Mouse (Mus musculus) neural tube, embryonic 11.5 days (tissue): Measurements from ENCODE around the gene Gm28048. TPM values are rescaled to one million over a fixed set of nuclear protein-coding genes. Genes with fewer than 3 reads are reported as not detected.

ENCODE experiments used
- ATAC-seq: fragments of 200-750 bp; cut with Nextera tagmentation; 2 replicates; pipeline ENCODE4 v1.8.0; 2017; ENCODE audit warnings: moderate number of reproducible peaks, mild to moderate bottlenecking, moderate TSS enrichment, moderate library complexity; ENCODE audit not compliant: insufficient read depth, low FRiP score, low TSS enrichment
- DNase-seq: peaks from one replicate; pipeline ENCODE4 v3.0.0-alpha.2; 2015; ENCODE audit warnings: low spot score
- H3K27ac ChIP-seq: fragments of 300-500 bp; sonication (generic); 2 replicates; pipeline ENCODE4 v1.5.1; 2014; ENCODE audit warnings: low read depth, mild to moderate bottlenecking, low read length
- H3K27me3 ChIP-seq: fragments of 300-500 bp; sonication (generic); 2 replicates; pipeline ENCODE4 v1.6.1; 2014; ENCODE audit warnings: mild to moderate bottlenecking, low read length, mixed read lengths; ENCODE audit not compliant: control insufficient read depth, insufficient read depth
- H3K36me3 ChIP-seq: fragments of 300-500 bp; sonication (generic); 2 replicates; pipeline ENCODE4 v1.6.1; 2014; ENCODE audit warnings: mild to moderate bottlenecking, low read length, moderate library complexity, mixed read lengths; ENCODE audit not compliant: control insufficient read depth, insufficient read depth
- H3K4me1 ChIP-seq: fragments of 300-500 bp; sonication (generic); 2 replicates; pipeline ENCODE4 v1.6.1; 2014; ENCODE audit warnings: low read length, mixed read lengths; ENCODE audit not compliant: control insufficient read depth, insufficient read depth
- H3K4me2 ChIP-seq: fragments of 300-500 bp; sonication (generic); 2 replicates; pipeline ENCODE4 v1.6.1; 2014; ENCODE audit warnings: low read depth, mild to moderate bottlenecking, moderate library complexity
- H3K4me3 ChIP-seq: fragments of 300-500 bp; sonication (generic); 2 replicates; pipeline ENCODE4 v1.5.1; 2014; ENCODE audit warnings: low read depth, low read length
- H3K9ac ChIP-seq: fragments of 300-500 bp; sonication (generic); 2 replicates; pipeline ENCODE4 v1.6.1; 2014; ENCODE audit warnings: mild to moderate bottlenecking, low read length
- H3K9me3 ChIP-seq: fragments of 300-500 bp; sonication (generic); 2 replicates; pipeline ENCODE4 v1.6.1; 2016; ENCODE audit warnings: low read length; ENCODE audit not compliant: control insufficient read depth
- WGBS: fragments of 180-500 bp; shearing (Covaris S2); extraction: QIAGEN DNeasy Blood & Tissue Kit; methylation state at CpG from one replicate; pipeline ENCODE4 v1.1.7; 2014; 5-methylcytosine and 5-hydroxymethylcytosine counted together
- polyA plus RNA-seq: library from polyadenylated mRNA; unstranded; fragments of >200 nt; fragmentation: Nextera tagmentation; extraction: Ambion mirVana; gene quantifications from 2 replicates; pipeline ENCODE4 v1.2.1, GENCODE M21; 2014

Gm28048 gene
- polyA plus RNA-seq, 1 experiment from 2014 or later: 5.9 TPM

DNA sequence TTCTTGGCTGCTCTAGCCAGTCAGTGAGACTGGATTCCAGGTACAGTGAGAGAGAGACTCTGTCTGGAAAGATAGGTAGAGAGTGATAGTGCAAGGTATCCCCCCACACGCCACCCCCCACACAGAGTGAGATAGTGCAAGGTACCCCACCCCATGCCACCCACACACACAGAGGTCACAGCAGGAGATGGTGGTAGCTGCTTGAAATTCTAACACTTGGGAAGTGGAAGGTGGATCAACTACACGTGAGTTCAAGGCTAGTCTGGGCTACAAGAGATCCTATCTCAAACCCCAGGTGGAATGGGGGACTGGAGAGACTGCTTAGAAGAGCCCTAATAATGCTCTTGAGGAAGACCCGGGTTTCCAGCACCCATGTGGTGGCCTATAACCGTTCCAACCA is 849 bp downstream of the Gm28048 start:
- no peaks in the 10 kb centered on the region for H3K9me3 ChIP-seq
- WGBS: 44% methylated on average over 4 of the region's 4 CpGs
- no peak overlapping the region; the same call in 1 of the 2 replicates for H3K9ac ChIP-seq
- H3K27me3 ChIP-seq: no peaks in the 10 kb centered on the region
- H3K4me1 ChIP-seq: peaks cover 6% of the 10 kb centered on the region
- H3K27ac ChIP-seq: no peak overlapping the region
- no peaks in the 10 kb centered on the region for H3K36me3 ChIP-seq
- peak overlapping the region; percentile 88 for H3K4me2 ChIP-seq
- ATAC-seq: no peak
- peak overlapping the region; percentile 67 for H3K4me3 ChIP-seq
- no peak for DNase-seq

DNA sequence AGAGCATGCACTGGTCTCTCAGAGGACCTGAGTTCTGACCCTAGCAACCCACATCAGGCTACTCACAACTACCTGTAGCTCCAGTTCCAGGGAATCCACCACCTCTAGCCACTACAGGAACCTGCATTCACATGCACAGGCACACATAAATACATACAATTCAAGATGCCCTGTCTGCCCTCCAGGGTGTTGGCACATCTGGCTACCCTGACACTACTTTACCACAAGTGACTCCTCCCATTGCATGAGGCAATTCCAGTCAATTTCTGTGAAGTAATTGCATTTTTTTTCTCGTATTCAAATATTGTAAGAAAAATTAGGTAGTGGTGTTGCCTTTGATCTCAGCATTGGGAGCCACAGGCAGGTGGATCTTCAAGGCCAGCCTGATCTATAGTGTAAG is 2.7 kb downstream of the Gm28048 start:
- peaks cover 6% of the 10 kb centered on the region for H3K4me1 ChIP-seq
- H3K27me3 ChIP-seq: no peaks in the 10 kb centered on the region
- no peak overlapping the region for H3K27ac ChIP-seq
- no peak for DNase-seq
- whole genome bisulfite sequencing: 79% methylated on average over 1 of the region's 1 CpGs
- H3K4me2 ChIP-seq: no peak overlapping the region
- H3K36me3 ChIP-seq: no peaks in the 10 kb centered on the region
- H3K4me3 ChIP-seq: no peak overlapping the region
- ATAC-seq: no peak
- no peaks in the 10 kb centered on the region for H3K9me3 ChIP-seq
- H3K9ac ChIP-seq: no peak overlapping the region

DNA sequence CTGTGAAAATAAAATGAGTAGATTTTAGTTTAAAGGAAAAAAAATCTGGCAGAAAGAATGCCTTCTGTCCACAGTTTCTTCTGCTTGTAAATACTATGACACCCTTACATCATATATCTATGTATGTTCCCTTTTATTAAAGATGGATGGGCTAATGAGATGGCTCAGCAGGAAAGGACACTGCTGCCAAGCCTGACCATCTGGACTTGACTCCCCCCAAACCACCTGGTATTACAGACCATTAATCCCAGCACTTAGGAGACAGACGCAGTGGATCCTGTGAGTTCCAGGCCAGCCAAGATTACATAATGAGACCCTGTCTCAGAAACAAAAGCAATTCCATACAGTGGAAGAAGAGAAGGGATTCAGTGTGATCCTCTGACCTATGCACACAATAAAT is 3.2 kb downstream of the Gm28048 start:
- ATAC-seq: no peak
- Histone ChIP-seq H3K9ac (no peak overlapping the region), H3K27me3 (no peaks in the 10 kb centered on the region), H3K36me3 (no peaks in the 10 kb centered on the region), H3K4me2 (no peak overlapping the region), H3K9me3 (no peaks in the 10 kb centered on the region), H3K27ac (no peak overlapping the region), H3K4me1 (peaks cover 6% of the 10 kb centered on the region), H3K4me3 (no peak overlapping the region)
- DNase-seq: no peak
- WGBS: 62% methylated on average over 1 of the region's 1 CpGs

DNA sequence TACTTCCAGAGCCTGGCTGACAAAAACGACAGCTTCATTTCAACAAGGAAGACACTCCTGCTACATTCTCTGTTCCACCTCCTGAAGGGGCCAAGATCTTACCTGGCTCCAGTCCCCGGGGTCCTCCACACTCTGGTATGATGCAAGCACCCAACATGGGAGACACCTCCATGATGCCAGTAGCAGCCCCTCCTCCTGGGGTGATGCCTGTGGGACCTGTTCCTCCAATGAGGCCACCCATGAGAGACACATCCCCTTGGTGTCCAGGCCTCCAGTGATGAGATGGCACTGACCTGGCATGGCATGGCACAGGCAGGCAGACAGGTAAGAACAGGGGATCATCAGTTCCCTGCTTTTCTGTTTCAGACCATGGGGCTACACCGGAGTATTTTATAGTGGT is 3.7 kb downstream of the Gm28048 start:
- no peak for ATAC-seq
- Histone ChIP-seq H3K4me2 (no peak overlapping the region), H3K9me3 (no peaks in the 10 kb centered on the region), H3K36me3 (no peaks in the 10 kb centered on the region; the same call in 1 of the 2 replicates), H3K4me3 (no peak overlapping the region), H3K9ac (no peak overlapping the region), H3K4me1 (peaks cover 6% of the 10 kb centered on the region), H3K27ac (no peak overlapping the region), H3K27me3 (no peaks in the 10 kb centered on the region)
- DNase-seq: no peak
- WGBS: 92% methylated on average over 3 of the region's 3 CpGs

DNA sequence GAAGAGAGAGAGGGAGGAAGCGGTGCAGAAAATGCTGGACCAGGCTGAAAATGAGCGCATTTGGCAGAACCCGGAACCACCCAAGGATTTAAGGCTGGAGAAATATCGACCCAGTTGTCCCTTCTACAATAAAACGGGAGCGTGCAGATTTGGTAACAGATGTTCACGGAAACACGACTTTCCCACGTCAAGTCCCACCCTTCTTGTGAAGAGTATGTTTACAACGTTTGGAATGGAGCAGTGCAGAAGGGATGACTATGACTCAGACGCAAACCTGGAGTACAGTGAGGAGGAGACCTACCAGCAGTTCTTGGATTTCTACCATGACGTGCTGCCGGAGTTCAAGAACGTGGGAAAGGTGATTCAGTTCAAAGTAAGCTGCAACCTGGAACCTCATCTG is 8.3 kb downstream of the Gm28048 start:
- H3K9ac ChIP-seq: peak overlapping the region; percentile 52
- peak overlapping the region; percentile 50 for H3K4me2 ChIP-seq
- H3K36me3 ChIP-seq: no peaks in the 10 kb centered on the region; the same call in 1 of the 2 replicates
- no peaks in the 10 kb centered on the region for H3K27me3 ChIP-seq
- DNase-seq: no peak
- no peaks in the 10 kb centered on the region for H3K4me1 ChIP-seq
- WGBS: 48% methylated on average over 14 of the region's 14 CpGs
- peak overlapping the region; percentile 40 for H3K4me3 ChIP-seq
- no peak for ATAC-seq
- peaks cover 12% of the 10 kb centered on the region for H3K9me3 ChIP-seq
- no peak overlapping the region for H3K27ac ChIP-seq

DNA sequence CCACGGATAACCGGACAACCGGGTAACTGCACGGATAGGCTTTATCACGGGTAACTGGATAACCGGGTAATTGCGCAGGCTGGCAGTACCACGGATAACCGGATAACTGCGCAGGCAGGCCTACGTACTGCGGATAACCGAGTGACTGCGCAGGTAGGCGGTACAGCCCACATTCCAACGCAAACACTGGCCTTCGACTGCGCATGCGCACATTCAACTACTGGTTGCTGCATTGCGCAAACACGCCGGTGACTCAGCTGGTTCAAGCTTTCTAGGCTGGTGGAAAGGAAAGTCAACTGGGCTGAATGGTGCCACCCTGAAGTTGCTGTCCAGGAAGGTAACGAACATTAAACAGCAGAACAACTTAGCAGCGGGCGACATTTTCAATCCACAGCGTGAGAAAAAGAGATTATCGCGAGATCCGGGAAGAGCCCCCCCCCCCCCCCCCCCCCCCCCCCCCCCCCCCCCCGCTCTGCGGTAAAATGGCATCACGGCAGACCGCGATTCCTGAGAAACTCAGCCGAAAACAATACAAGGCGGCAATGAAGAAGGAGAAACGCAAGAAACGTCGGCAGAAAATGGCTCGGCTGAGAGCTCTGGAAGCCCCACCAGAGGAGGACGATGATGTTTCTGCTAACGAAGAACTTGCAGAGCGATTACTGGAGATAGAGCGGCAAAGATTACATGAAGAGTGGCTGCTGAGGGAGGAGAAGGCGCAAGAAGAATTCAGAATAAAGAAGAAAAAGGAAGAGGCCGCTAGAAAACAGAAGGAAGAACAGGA is 9.0 kb downstream of the Gm28048 start:
- no peaks in the 10 kb centered on the region; the same call in 1 of the 2 replicates for H3K36me3 ChIP-seq
- no peak overlapping the region for H3K27ac ChIP-seq
- H3K9me3 ChIP-seq: peaks cover 12% of the 10 kb centered on the region
- H3K27me3 ChIP-seq: no peaks in the 10 kb centered on the region
- peak overlapping the region; percentile 52 for H3K9ac ChIP-seq
- 50% methylated on average over 44 of the region's 46 CpGs for WGBS
- peak; percentile 78 for DNase-seq
- peak overlapping the region; percentile 40 for H3K4me3 ChIP-seq
- H3K4me1 ChIP-seq: no peaks in the 10 kb centered on the region
- H3K4me2 ChIP-seq: peak overlapping the region; percentile 71
- peak; percentile 69 for ATAC-seq

DNA sequence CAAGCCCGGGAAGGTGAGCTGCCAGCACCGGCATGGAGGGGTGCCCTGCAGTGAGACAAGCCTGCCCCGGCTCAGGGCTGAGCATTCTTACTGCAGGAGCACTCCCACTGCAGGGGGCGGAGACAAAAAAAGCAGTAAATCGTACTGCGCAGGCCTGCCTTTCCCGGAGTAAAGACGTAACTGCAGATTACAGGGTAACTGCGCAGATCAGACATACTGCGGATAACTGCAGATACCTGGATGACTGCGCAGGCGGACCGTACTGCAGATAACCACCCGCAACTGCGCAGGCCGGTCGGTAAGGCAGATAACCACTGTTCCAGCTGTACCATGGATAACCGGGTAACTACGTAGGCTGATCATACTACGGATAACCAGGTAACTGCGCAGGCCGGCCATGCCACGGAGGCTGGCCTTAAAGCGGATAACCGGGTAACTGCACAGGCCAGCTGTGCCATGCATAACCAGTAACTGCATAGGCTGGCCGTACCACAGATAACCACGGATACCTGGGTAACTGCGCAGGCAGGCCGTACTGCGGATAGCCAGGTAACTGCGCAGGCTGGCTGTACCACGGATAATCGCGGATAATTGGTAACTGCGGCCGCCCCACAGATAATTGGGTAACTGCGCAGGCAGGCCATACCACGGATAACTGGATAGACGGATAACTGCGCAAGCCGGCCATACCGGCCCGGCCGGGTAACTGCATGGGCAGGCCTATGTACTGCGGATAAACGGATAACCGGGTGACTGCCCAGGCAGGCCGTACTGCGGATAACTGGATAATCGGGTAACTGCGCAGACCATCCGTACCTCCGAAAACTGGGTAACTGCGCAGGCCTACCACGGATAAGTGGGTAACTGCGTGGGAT is 9.8 kb downstream of the Gm28048 start, which contains the start of gene Zrsr1:
Zrsr1 (plus strand) TSS at position 171 of the 875 bp plus-strand sequence.
- H3K4me3 ChIP-seq: peak within 1 kb of the TSS; percentile 40
- H3K4me2 ChIP-seq: peak within 1 kb of the TSS; percentile 71
- peak; percentile 60 for DNase-seq
- no peaks in the 10 kb centered on the region for H3K27me3 ChIP-seq
- 41% methylated on average over 56 of the region's 56 CpGs for WGBS
- peaks cover 12% of the 10 kb centered on the region for H3K9me3 ChIP-seq
- ATAC-seq: peak; percentile 74
- no peaks in the 10 kb centered on the region; the same call in 1 of the 2 replicates for H3K36me3 ChIP-seq
- no peak within 1 kb of the TSS for H3K27ac ChIP-seq
- H3K9ac ChIP-seq: peak within 1 kb of the TSS; percentile 50
- H3K4me1 ChIP-seq: no peaks in the 10 kb centered on the region

DNA sequence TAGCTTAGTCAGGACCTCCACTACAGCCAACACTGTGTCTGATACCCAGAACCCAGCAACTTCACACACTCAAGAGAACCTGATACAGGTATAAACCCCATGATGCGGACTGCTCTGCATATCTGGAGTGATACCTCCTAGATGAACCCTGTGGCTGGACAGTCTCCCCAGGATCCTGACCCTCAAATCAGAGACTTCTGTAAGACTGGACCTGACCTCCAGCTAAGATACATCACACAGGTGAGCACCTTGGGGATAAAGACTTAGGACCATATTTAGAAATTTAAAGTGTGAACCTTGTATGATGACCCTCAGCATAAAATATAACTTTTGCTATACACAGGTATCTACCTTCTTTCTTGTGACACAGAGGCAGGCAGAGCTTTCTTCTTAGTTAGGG is 11.3 kb downstream of the Gm28048 start:
- Histone ChIP-seq H3K9ac (no peak overlapping the region), H3K36me3 (no peaks in the 10 kb centered on the region; the same call in 1 of the 2 replicates), H3K27me3 (no peaks in the 10 kb centered on the region), H3K9me3 (peaks cover 12% of the 10 kb centered on the region), H3K4me3 (no peak overlapping the region), H3K4me1 (no peaks in the 10 kb centered on the region), H3K4me2 (no peak overlapping the region), H3K27ac (no peak overlapping the region)
- WGBS: 100% methylated on average over 1 of the region's 1 CpGs
- no peak for DNase-seq
- ATAC-seq: no peak
